Mouse (Mus musculus): Measurements from ENCODE around the gene Nfs1. TPM values are rescaled to one million over a fixed set of nuclear protein-coding genes. Genes with fewer than 3 reads are reported as not detected.

The Nfs1 gene
- polyA plus RNA-seq, 1 experiment from 2014 or later: 44.6 TPM

DNA sequence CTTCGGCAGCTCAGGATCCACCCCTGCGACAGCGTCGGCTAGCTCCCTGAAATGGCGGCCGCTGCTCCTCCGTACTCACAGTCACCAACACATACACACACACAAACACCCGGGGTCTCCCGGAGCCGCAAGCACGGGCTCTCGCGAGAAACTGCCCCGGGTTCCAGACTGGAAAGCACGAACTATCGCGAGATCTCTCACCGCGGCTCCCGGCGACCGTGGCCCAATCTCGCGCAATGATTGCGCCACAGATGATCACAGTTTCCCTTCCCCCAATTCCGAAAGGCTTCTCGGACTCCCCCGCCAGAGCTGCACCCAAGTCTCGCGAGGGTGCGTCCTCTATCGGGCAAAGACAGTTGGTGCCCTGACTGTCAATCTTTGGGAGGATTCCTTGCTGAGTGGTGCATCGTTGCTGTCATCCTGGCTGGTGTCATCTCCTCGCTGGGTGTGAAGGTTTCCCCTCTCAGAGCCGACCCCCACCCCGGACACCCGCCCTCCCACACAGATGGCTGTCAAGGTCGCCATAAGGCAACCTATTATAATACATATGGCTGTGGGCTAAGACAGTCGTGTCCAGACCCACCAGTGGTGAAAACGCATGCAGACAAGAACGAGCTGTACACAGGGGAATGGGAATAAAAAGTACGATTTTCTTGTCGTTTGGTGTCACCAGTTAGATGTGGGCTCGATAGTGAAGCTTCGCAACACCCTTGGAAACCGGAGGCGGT, 36.3 kb upstream of the Nfs1 start, which contains the start of gene Rbm39:
Gene Rbm39 (minus strand): TSS at position 145 of the 728 bp plus-strand sequence.
- peak; percentile 97 for ATAC-seq (ENCODE audit: low FRiP score, low TSS enrichment)

DNA sequence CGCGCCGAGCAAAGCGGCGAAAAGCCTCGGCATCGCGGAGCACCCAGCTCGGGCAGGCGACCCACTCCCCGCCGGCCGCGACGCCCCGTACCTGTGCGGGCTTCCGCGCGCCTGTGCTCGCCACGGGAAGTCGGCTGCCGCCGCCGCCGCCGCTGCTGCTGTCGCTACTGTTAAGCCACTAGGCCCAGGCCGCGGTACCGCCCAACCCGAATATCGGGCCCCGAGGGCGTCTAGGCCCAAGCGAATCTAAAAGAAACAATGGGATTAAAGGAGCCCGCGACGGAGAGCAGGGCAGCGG, 35.8 kb upstream of the Nfs1 start:
- WGBS: under 1% methylated on average over 41 of the region's 41 CpGs
- ATAC-seq (ENCODE audit: low FRiP score, low TSS enrichment): no peak

More for the DNA sequence above, 36.3 kb upstream of the Nfs1 start, which contains the start of gene Rbm39:
- Histone ChIP-seq H3K27me3 (ENCODE audit: control insufficient read depth, insufficient read depth, low read length) (no peaks in the 10 kb centered on the region), H3K4me1 (ENCODE audit: control insufficient read depth, insufficient read depth, low read length) (peaks cover 9% of the 10 kb centered on the region; the same call in 1 of the 2 replicates), H3K9ac (ENCODE audit: low read depth, low read length) (peak within 1 kb of the TSS; percentile 100), H3K4me3 (ENCODE audit: low read length) (peak within 1 kb of the TSS; percentile 96), H3K4me2 (replicated peaks; ENCODE audit: low read depth, low read length) (peak within 1 kb of the TSS; percentile 68), H3K36me3 (ENCODE audit: control insufficient read depth, insufficient read depth, low read length) (peaks cover 34% of the 10 kb centered on the region), H3K9me3 (ENCODE audit: control insufficient read depth, low read length) (no peaks in the 10 kb centered on the region), H3K27ac (ENCODE audit: low read depth, low read length) (peak within 1 kb of the TSS; percentile 96)
- WGBS: under 1% methylated on average over 47 of the region's 47 CpGs

DNA sequence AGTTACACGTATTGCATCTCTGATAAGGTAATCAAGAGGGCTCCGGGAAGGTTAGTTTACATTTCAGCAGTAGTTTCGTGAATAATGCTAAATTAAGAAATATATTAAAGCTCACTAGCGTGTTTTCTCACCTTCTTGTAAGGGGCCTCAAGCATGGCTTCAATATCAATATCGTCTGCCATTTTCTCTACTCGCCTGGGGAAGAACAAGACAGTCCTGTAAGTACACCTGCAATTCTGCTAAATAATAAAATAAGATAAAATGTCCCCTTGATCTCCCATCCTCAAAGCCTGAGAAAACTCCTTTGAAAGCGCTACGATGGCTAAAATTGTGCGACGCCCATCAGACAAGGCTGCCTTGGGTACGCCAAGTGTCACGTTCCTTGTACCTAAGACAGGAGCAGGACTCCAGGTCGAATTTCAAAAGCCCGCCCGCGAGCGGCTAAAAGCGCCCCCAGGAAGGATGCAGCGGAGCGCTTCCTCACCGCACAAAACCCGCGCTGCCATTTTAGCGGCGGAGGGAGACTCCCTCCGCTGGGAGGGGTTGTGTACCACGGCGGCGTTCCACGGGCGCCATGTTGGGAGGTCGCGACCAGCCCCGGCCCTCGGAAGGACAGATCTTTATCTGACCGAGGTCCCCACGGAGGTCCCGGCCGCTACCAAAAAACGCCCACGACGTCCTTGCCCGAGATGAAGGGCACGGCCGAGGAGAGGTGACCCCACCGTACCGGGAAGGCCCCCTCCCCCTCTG, 35.2 kb upstream of the Nfs1 start:
- H3K27ac ChIP-seq (ENCODE audit: low read depth, low read length): peak overlapping the region; percentile 96
- 2% methylated on average over 47 of the region's 47 CpGs for WGBS
- H3K36me3 ChIP-seq (ENCODE audit: control insufficient read depth, insufficient read depth, low read length): peaks cover 44% of the 10 kb centered on the region

More for the DNA sequence above, 35.8 kb upstream of the Nfs1 start:
- Histone ChIP-seq H3K9ac (ENCODE audit: low read depth, low read length) (peak overlapping the region; percentile 100), H3K4me1 (ENCODE audit: control insufficient read depth, insufficient read depth, low read length) (peaks cover 9% of the 10 kb centered on the region; the same call in 1 of the 2 replicates), H3K4me2 (replicated peaks; ENCODE audit: low read depth, low read length) (no peak overlapping the region; the same call in 1 of the 2 replicates), H3K36me3 (ENCODE audit: control insufficient read depth, insufficient read depth, low read length) (peaks cover 39% of the 10 kb centered on the region), H3K27me3 (ENCODE audit: control insufficient read depth, insufficient read depth, low read length) (no peaks in the 10 kb centered on the region), H3K4me3 (ENCODE audit: low read length) (peak overlapping the region; percentile 96), H3K9me3 (ENCODE audit: control insufficient read depth, low read length) (no peaks in the 10 kb centered on the region), H3K27ac (ENCODE audit: low read depth, low read length) (peak overlapping the region; percentile 96)

GRCm38 (mm10) chr2:156177651-156178050, 33.7 kb upstream of the Nfs1 start:
- no peaks in the 10 kb centered on the region for H3K27me3 ChIP-seq (ENCODE audit: control insufficient read depth, insufficient read depth, low read length)
- H3K4me2 ChIP-seq (replicated peaks; ENCODE audit: low read depth, low read length): peak overlapping the region; percentile 68; the same call in 1 of the 2 replicates
- H3K27ac ChIP-seq (ENCODE audit: low read depth, low read length): no peak overlapping the region
- H3K9me3 ChIP-seq (ENCODE audit: control insufficient read depth, low read length): no peaks in the 10 kb centered on the region
- H3K9ac ChIP-seq (ENCODE audit: low read depth, low read length): no peak overlapping the region; the same call in 1 of the 2 replicates
- WGBS: 82% methylated on average over 7 of the region's 7 CpGs
- H3K4me1 ChIP-seq (ENCODE audit: control insufficient read depth, insufficient read depth, low read length): peaks cover 9% of the 10 kb centered on the region; the same call in 1 of the 2 replicates
- no peak for ATAC-seq (ENCODE audit: low FRiP score, low TSS enrichment)
- H3K4me3 ChIP-seq (ENCODE audit: low read length): peak overlapping the region; percentile 96; the same call in 1 of the 2 replicates
- H3K36me3 ChIP-seq (ENCODE audit: control insufficient read depth, insufficient read depth, low read length): peaks cover 58% of the 10 kb centered on the region

More for the DNA sequence above, 35.2 kb upstream of the Nfs1 start:
- peak overlapping the region; percentile 100 for H3K9ac ChIP-seq (ENCODE audit: low read depth, low read length)
- H3K4me2 ChIP-seq (replicated peaks; ENCODE audit: low read depth, low read length): peak overlapping the region; percentile 68
- no peaks in the 10 kb centered on the region for H3K27me3 ChIP-seq (ENCODE audit: control insufficient read depth, insufficient read depth, low read length)
- peak overlapping the region; percentile 96 for H3K4me3 ChIP-seq (ENCODE audit: low read length)
- ATAC-seq (ENCODE audit: low FRiP score, low TSS enrichment): peak; percentile 55
- H3K9me3 ChIP-seq (ENCODE audit: control insufficient read depth, low read length): no peaks in the 10 kb centered on the region
- peaks cover 9% of the 10 kb centered on the region; the same call in 1 of the 2 replicates for H3K4me1 ChIP-seq (ENCODE audit: control insufficient read depth, insufficient read depth, low read length)

- Histone ChIP-seq H3K9me3 (ENCODE audit: control insufficient read depth, low read length) (no peaks in the 10 kb centered on the region), H3K9ac (ENCODE audit: low read depth, low read length) (no peak overlapping the region), H3K4me1 (ENCODE audit: control insufficient read depth, insufficient read depth, low read length) (peaks cover 9% of the 10 kb centered on the region; the same call in 1 of the 2 replicates), H3K36me3 (ENCODE audit: control insufficient read depth, insufficient read depth, low read length) (peaks cover 63% of the 10 kb centered on the region), H3K27me3 (ENCODE audit: control insufficient read depth, insufficient read depth, low read length) (no peaks in the 10 kb centered on the region), H3K4me3 (ENCODE audit: low read length) (peak overlapping the region; percentile 1; the same call in 1 of the 2 replicates), H3K27ac (ENCODE audit: low read depth, low read length) (no peak overlapping the region), H3K4me2 (replicated peaks; ENCODE audit: low read depth, low read length) (peak overlapping the region; percentile 15; the same call in 1 of the 2 replicates)
- WGBS: 81% methylated on average over 6 of the region's 6 CpGs
- ATAC-seq (ENCODE audit: low FRiP score, low TSS enrichment): no peak
Measured at GRCm38 (mm10) chr2:156177079-156177478, 33.1 kb upstream of the Nfs1 start.

DNA sequence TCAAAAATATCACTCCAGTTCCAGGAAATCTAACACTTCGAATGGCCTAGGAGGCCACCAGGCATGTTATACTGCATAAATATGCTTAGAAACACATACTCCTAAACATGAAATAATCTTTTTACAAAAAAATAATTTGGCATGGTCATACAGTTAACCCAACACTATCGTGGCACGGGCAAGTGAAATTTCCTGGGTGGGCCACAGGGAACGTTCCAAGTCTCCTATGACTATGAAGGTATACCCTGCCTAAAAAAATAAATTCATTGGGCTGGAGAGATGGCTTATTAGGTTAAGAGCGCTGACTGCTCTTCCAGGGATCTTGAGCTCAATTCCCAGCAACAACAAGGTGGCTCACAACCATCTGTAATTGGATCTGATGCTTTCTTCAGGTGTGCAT, 22.6 kb upstream of the Nfs1 start:
- Histone ChIP-seq H3K36me3 (ENCODE audit: control insufficient read depth, insufficient read depth, low read length) (peaks cover 96% of the 10 kb centered on the region), H3K27ac (ENCODE audit: low read depth, low read length) (no peak overlapping the region)

DNA sequence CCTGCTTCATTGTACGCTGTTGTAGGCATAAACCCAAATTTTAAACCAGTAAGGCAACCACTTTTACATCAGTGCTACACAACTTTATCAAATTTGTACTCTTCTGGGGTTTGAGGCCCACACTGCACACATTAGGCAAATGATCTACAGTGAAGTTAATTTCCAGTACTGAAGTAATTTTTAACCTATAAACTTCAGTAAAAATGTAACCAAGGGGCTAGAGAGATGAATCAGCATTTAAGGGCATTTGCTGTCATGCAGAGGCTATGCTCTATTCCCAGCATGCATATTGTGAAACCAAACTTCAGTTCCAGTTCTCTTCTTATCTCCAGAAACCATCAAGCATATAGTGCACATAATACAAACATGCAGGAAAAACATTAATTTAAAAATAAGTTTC, 21.5 kb upstream of the Nfs1 start:
- H3K27ac ChIP-seq (ENCODE audit: low read depth, low read length): no peak overlapping the region
- H3K27me3 ChIP-seq (ENCODE audit: control insufficient read depth, insufficient read depth, low read length): no peaks in the 10 kb centered on the region
- H3K4me3 ChIP-seq (ENCODE audit: low read length): no peak overlapping the region
- H3K36me3 ChIP-seq (ENCODE audit: control insufficient read depth, insufficient read depth, low read length): peaks cover 96% of the 10 kb centered on the region
- H3K4me1 ChIP-seq (ENCODE audit: control insufficient read depth, insufficient read depth, low read length): no peaks in the 10 kb centered on the region
- WGBS: 95% methylated on average over 1 of the region's 1 CpGs
- H3K9ac ChIP-seq (ENCODE audit: low read depth, low read length): no peak overlapping the region
- H3K4me2 ChIP-seq (replicated peaks; ENCODE audit: low read depth, low read length): no peak overlapping the region
- ATAC-seq (ENCODE audit: low FRiP score, low TSS enrichment): no peak
- H3K9me3 ChIP-seq (ENCODE audit: control insufficient read depth, low read length): no peaks in the 10 kb centered on the region

More for the DNA sequence above, 22.6 kb upstream of the Nfs1 start:
- H3K9ac ChIP-seq (ENCODE audit: low read depth, low read length): no peak overlapping the region
- no peak overlapping the region for H3K4me2 ChIP-seq (replicated peaks; ENCODE audit: low read depth, low read length)
- no peak for ATAC-seq (ENCODE audit: low FRiP score, low TSS enrichment)
- 97% methylated on average over 5 of the region's 5 CpGs for WGBS
- H3K4me3 ChIP-seq (ENCODE audit: low read length): no peak overlapping the region
- H3K27me3 ChIP-seq (ENCODE audit: control insufficient read depth, insufficient read depth, low read length): no peaks in the 10 kb centered on the region
- H3K4me1 ChIP-seq (ENCODE audit: control insufficient read depth, insufficient read depth, low read length): no peaks in the 10 kb centered on the region
- H3K9me3 ChIP-seq (ENCODE audit: control insufficient read depth, low read length): no peaks in the 10 kb centered on the region

GRCm38 (mm10) chr2:156151538-156151937, 7.6 kb upstream of the Nfs1 start:
- peaks cover 80% of the 10 kb centered on the region for H3K36me3 ChIP-seq (ENCODE audit: control insufficient read depth, insufficient read depth, low read length)
- ATAC-seq (ENCODE audit: low FRiP score, low TSS enrichment): no peak
- H3K9me3 ChIP-seq (ENCODE audit: control insufficient read depth, low read length): no peaks in the 10 kb centered on the region

More at GRCm38 (mm10) chr2:156151538-156151937, 7.6 kb upstream of the Nfs1 start:
- no peaks in the 10 kb centered on the region for H3K4me1 ChIP-seq (ENCODE audit: control insufficient read depth, insufficient read depth, low read length)
- no peak overlapping the region for H3K4me3 ChIP-seq (ENCODE audit: low read length)
- H3K27ac ChIP-seq (ENCODE audit: low read depth, low read length): no peak overlapping the region
- no peak overlapping the region for H3K4me2 ChIP-seq (replicated peaks; ENCODE audit: low read depth, low read length)
- no peaks in the 10 kb centered on the region for H3K27me3 ChIP-seq (ENCODE audit: control insufficient read depth, insufficient read depth, low read length)
- no peak overlapping the region for H3K9ac ChIP-seq (ENCODE audit: low read depth, low read length)

Data from kidney, embryonic 14.5 days (tissue).